Mouse (Mus musculus) cerebellum, postnatal 10 days (tissue): ENCODE data around the gene Skil.
A peak's percentile ranks its signal among the peaks of the same experiment; 100 is the strongest.

Source experiments
- DNase-seq, 2 experiments: peaks; one replicate each; pipeline ENCODE4 v3.0.0; 2021; ENCODE audit warnings: mixed read lengths in 2 of 2

Skil gene

GRCm38 (mm10) chr3:31094531-31095178, at the start of gene Skil:
Skil (plus strand) TSS chr3:31095058.
- peak; percentile 96 to 97 for DNase-seq

- peak; percentile 31 to 39 for DNase-seq
These were observed 47.6 kb upstream of the Skil start for GRCm38 (mm10) chr3:31047263-31047662.

GRCm38 (mm10) chr3:31049087-31049486, 45.8 kb upstream of the Skil start:
- DNase-seq, result no peak

GRCm38 (mm10) chr3:31050375-31050774, 44.5 kb upstream of the Skil start:
- DNase-seq, result peak; percentile 77 to 80

- peak in 1 of 2 experiments; percentile 12 for DNase-seq
These were observed 43.1 kb upstream of the Skil start for GRCm38 (mm10) chr3:31051730-31052129.

- no peak for DNase-seq
These were observed 41.7 kb upstream of the Skil start for GRCm38 (mm10) chr3:31053191-31053590.

- DNase-seq, result no peak
These were observed 40.0 kb upstream of the Skil start for GRCm38 (mm10) chr3:31054888-31055287.

GRCm38 (mm10) chr3:31056047-31056650, 38.7 kb upstream of the Skil start:
- DNase-seq, result peak; percentile 38 to 41

- DNase-seq, result peak; percentile 83 to 89
These were observed 37.9 kb upstream of the Skil start for GRCm38 (mm10) chr3:31056651-31057627.

GRCm38 (mm10) chr3:31060745-31061102, 34.1 kb upstream of the Skil start:
- no peak for DNase-seq

- no peak for DNase-seq
These were observed 33.6 kb upstream of the Skil start for GRCm38 (mm10) chr3:31061103-31061785.

- no peak for DNase-seq
These were observed 33.1 kb upstream of the Skil start for GRCm38 (mm10) chr3:31061786-31062120.

GRCm38 (mm10) chr3:31062325-31062724, 32.5 kb upstream of the Skil start:
- no peak for DNase-seq

GRCm38 (mm10) chr3:31068482-31068881, 26.4 kb upstream of the Skil start:
- no peak for DNase-seq

GRCm38 (mm10) chr3:31071804-31072203, 23.1 kb upstream of the Skil start:
- no peak for DNase-seq

GRCm38 (mm10) chr3:31075808-31076207, 19.1 kb upstream of the Skil start:
- no peak for DNase-seq

- DNase-seq, result no peak
These were observed 17.7 kb upstream of the Skil start for GRCm38 (mm10) chr3:31077068-31077703.

GRCm38 (mm10) chr3:31079450-31079849, 15.4 kb upstream of the Skil start:
- DNase-seq, result peak in 1 of 2 experiments; percentile 21

GRCm38 (mm10) chr3:31080791-31081502, 13.9 kb upstream of the Skil start:
- peak in 1 of 2 experiments; percentile 51 for DNase-seq

GRCm38 (mm10) chr3:31082838-31083506, 11.9 kb upstream of the Skil start:
- DNase-seq, result no peak
